ENCODE assay signal across 15 mouse cellular contexts in genomic region chr7:35710366-35710765, GRCm38 (mm10).
"Had no signal": no experiment of that assay in that cellular context is flagged by ENCODE, and none has a peak within 500 bp of the region (broad histone marks: within the 10 kb centered on the region; RNA-seq: fewer than 3 reads in every experiment).

No protein-coding gene starts in this region.

- DNase-seq: kidney, adult 2 months; kidney, postnatal 14 days; liver; liver, embryonic 13.5 days; liver, postnatal 0 days; midbrain, embryonic 14.5 days; right cerebral cortex, adult 18-20 months; right cerebral cortex, postnatal 25 days had no signal

- H3K27ac ChIP-seq: kidney, embryonic 15.5 days; left cerebral cortex, adult 2 months; limb, embryonic 12.5 days; liver, embryonic 13.5 days; lung, embryonic 15.5 days; midbrain, embryonic 10.5 days; neural tube, embryonic 13.5 days; stomach, postnatal 0 days had no signal

- H3K27me3 ChIP-seq: kidney, embryonic 15.5 days; limb, embryonic 12.5 days; liver, embryonic 13.5 days; lung, embryonic 15.5 days; neural tube, embryonic 13.5 days had no signal

- H3K4me3 ChIP-seq: kidney, embryonic 15.5 days; left cerebral cortex, adult 2 months; limb, embryonic 12.5 days; liver, embryonic 13.5 days; lung, embryonic 15.5 days; midbrain, embryonic 10.5 days; neural tube, embryonic 13.5 days had no signal

- H3K9ac ChIP-seq: kidney, embryonic 15.5 days; limb, embryonic 12.5 days; liver, embryonic 13.5 days; liver, postnatal 0 days; lung, embryonic 15.5 days; neural tube, embryonic 13.5 days had no signal

- ATAC-seq: liver, postnatal 0 days had no signal

- H3K9me3 ChIP-seq: kidney, embryonic 15.5 days; limb, embryonic 12.5 days; liver, embryonic 13.5 days; lung, embryonic 15.5 days; midbrain, embryonic 10.5 days; neural tube, embryonic 13.5 days had no signal

- H3K4me1 ChIP-seq: limb, embryonic 12.5 days; liver, embryonic 13.5 days; lung, embryonic 15.5 days; midbrain, embryonic 10.5 days; neural tube, embryonic 13.5 days had no signal

- H3K4me2 ChIP-seq: kidney, embryonic 15.5 days; limb, embryonic 12.5 days; liver, embryonic 13.5 days; lung, embryonic 15.5 days; neural tube, embryonic 13.5 days had no signal
